Mouse (Mus musculus) left cerebral cortex, adult 8-10 months (tissue): Measurements from ENCODE around the gene Cdon. TPM values are rescaled to one million over a fixed set of nuclear protein-coding genes. Genes with fewer than 3 reads are reported as not detected.
A peak's percentile ranks its signal among the peaks of the same experiment; 100 is the strongest.

Source experiments
- DNase-seq, 2 experiments: peaks; one replicate each; pipeline ENCODE4 v3.0.0; 2022; ENCODE audit warnings: low spot score in 2 of 2
- total RNA-seq, 4 experiments: library from RNA; stranded (reverse); gene quantifications; 2 replicates each; pipeline ENCODE4 v1.2.4; 2022

Gene Cdon
- total RNA-seq, 4 experiments from 2014 or later = 8.7 to 12.5 (median 10.3) TPM

- DNase-seq = no peak
These were observed 72.3 kb downstream of the Cdon start for GRCm38 (mm10) chr9:35493033-35493732.

- no peak for DNase-seq
These were observed 72.8 kb downstream of the Cdon start for GRCm38 (mm10) chr9:35493733-35494092.

GRCm38 (mm10) chr9:35494937-35495336 lies 74.0 kb downstream of the Cdon start:
- no peak for DNase-seq

- no peak for DNase-seq
These were observed 74.5 kb downstream of the Cdon start for GRCm38 (mm10) chr9:35495471-35495870.

DNA sequence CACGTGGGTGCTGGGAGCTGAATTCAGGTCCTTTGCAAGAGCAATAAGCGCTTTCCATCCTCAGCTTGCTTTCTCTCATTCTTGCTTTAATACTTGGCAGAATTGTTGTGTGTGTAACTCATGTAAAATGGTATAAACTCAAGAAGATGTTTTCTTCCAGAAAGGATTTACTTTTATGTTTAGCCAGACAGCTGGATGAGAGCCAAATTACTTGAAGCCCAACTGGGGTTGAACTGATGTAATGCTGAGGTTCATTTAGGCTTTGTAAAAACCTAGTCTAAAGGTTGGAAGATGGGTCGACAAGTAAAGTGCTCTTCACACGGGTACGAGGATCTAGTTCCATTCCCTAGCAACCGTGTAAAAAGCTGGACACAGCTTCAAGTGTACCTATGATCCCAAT lies 79.0 kb downstream of the Cdon start:
- no peak for DNase-seq

DNA sequence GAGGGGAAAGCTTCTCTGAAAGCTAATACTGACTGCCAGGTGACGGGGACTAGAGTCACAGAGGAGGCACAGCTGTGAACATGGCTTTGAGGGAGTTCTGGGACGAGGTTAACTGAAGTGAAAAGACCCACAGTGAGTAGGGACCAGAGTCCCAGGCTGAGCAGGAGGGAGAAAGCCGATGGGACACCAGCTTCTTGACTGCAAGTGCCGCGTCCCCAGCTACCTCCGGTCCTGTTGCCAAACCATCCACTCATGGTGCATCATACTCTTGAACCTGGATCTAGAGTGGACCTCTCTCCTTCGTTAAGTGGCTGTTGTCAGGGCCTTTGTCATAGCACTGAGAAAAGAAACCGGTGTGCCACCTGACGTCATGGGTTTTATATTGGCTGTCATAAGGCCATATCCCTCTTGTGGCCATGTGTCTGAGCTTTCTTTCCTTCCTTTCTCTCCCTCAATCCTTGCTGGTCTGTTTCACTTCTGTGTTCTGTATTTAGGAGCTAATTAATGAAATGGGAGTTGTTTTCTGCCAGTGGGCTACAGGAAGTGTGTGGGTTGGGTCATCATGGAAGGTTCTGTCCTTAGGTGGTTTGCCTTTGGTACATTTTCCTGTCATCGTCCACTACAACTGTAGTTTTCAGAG lies 81.6 kb downstream of the Cdon start:
- DNase-seq = no peak

DNA sequence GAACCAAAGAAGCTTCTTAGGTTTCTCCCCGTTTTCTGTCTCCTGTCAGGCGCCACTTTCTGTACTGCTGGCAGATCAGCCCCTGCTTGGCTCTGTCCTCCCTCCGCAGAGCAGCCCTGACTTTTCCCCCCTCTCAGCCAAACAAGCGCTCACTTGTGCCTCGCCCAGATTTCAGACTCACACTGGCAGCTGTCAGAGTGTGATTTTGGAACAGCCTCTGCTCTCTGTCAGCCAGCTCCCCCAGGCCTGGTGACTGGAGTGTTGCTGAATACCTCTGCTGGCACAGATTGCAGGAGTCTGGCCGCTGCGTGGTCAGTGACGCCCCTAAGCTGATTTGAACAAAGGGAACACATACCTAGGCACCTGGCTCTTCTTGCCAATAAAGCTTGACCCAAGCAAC lies 87.3 kb downstream of the Cdon start:
- no peak for DNase-seq

DNA sequence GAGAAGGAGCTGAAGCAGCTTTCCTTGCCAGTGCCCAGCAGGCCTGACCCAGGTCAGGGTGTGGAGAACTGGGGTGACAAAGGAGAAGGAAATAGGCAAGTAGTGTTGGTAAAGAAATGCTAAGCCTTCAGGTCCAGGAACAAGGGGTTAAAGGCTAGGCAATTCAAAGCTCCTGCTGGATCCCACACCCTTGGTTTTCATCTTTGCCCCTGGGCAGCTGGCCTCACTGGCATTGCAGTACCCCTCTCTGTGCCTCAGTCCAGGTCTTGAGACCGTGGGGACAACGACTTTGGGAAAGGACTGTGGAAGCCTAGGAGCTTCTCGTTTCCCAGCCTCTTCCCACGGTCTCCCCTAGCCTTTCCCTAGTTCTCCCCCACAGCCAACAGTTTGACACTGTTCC lies 93.0 kb downstream of the Cdon start:
- DNase-seq = no peak

DNA sequence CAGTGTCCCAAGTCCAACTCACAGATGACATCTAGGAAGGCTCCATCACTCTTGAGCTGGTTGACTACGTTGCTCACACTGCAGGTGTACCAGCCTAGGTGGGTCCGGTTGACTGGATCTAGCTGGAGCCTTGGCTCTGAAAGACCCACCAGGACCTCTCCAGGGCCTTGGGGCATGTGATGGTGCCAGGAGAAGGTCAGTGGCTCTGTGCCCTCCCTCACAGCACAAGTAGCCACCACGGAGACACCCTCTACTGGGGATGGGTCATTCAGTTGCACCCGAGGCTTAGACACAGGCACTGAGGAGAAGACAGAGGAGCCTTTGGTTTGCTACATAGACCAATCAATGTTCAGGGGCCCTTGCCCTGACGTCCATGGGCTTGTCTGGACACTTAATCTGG lies 95.3 kb downstream of the Cdon start:
- no peak for DNase-seq

DNA sequence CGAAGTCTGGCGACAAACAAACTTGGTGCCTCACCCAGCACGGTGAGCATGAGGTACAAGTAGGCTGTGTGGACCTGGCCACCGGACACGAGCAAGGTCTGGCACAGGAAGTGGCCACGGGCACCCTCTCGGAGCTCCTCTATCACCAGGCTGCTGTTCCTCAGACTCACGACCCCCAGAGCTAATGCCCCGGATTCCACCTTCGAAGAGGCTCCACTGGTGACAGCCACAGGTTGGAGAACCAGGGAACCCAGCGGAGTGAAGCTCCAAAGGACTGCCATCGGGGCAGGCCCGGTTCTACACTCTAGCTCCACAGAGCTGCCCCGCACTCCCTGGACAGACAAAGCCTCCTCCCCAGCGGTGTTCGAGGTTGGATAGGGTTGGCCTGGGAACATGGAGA lies 95.8 kb downstream of the Cdon start:
- DNase-seq = no peak

DNA sequence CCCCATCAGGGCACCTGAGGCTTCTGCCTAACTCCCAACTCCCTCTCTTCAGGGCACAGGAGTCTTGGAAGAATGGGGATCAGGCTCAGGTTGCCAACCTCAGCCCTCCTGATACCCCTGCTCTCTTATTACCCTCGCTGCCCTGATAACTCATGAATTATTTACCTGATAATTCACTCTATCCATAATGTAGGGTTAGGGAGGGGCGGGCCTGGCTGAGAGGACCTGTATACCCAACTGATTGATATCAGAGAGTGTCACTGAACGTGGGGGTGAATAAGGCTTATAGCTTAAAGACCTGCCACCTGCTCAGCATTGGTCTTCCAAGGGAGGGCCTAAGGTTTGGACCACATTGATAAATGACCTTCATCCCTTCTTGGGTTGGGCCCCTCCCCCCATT lies 97.2 kb downstream of the Cdon start, which contains the start of gene Gm1113:
Gene Gm1113 (minus strand): TSS at position 101 of the 400 bp plus-strand sequence.
- DNase-seq = no peak

- no peak for DNase-seq
These were observed 99.9 kb downstream of the Cdon start for GRCm38 (mm10) chr9:35520631-35521348.

DNA sequence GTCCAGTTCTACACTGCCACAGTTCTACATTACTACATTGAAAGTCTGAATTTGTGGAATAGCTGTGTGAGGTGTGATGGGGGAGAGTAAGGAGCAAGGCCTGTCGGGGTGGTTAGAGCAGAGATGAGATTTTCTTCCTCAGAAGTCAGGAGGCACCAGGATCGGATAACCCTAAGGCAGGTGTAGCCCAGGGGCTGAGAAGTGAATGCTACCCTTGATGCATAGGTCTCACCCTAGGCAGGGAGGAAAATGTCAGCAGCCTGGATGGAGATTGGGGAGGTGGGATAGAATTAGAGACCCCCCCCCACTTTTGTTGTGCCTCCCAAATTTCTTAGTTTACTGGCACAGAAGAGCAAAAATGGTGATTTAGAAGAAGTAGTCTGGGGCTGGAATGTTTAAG lies 101.3 kb downstream of the Cdon start:
- DNase-seq = no peak

DNA sequence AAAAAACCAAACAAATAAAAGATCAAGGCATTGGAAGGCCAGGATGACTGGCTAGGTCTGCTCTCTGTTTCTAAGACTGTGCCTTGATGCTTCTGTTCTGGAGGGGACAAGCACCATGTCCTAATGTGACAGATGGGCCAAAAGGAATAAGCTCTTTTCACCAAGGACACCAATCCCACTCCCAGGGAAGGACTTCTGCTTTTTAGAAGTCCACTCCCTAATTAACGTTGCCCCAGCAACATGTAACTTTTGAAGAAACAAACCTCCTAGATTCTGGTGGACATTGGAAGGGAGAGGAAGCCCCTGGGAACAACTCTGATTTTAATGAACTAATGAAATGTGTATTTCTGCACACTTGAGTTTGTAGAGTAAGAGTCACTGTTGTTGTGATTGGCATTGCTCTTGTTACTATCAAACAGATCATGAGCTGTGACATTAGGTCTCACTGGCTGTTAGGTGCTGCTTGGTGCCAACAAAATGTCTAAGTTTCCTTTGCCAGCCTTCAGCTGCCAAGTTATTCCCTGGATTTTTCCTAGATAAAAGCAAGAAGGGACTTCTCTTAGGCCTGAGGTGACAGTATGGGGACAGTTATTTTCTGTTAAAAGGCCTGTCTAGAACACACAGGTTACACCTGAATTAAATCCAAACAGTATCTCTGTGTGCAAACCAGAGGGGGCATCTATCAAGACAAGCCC lies 102.0 kb downstream of the Cdon start:
- DNase-seq = no peak

DNA sequence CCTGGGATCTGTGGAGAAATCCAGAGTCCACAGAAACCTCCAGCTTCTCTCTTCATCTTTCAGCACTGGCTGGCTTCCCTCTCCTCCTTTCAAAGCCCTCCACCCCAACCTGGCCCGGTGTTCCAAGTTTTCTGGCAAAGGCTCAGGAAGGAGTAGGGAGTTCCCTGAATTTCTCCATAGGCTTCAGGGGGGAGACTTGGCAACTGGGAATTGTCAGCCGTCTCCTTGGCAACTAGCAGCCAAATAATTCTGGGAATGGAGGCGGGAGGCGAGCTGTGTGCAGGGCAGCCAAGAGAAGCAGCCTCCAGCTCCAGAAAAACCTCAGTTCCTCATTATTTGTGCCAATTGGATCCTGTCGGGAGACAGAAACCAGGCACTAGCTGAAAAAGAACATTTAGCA lies 102.6 kb downstream of the Cdon start:
- DNase-seq = peak; percentile 18 to 76

DNA sequence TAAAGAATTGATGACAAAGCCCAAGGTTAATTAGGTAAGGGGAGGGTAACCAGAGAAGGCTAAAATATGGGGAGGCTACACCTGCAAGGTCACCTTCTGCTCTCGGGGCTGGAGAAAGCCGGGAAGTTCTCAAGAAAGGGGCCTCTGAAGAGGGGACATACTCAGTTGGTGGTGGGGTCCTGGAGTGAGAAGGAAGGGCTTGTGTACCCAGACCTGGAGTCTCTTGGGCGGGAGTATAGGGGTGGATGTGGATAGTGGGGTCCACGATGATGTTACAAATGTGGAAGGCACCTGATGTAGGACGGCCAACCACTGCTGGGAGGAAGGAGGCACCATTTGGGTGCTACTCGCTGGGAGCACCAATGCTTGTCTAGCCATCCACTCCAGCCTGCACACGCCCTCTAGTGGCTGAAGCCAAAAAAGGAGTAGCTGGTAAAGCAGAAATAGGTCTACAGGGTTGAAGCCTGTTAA lies 103.0 kb downstream of the Cdon start:
- DNase-seq = peak; percentile 41 to 58

- DNase-seq = no peak
These were observed 108.2 kb downstream of the Cdon start for GRCm38 (mm10) chr9:35529141-35529540.

- DNase-seq = no peak
These were observed 108.9 kb downstream of the Cdon start for GRCm38 (mm10) chr9:35529796-35530195.

- DNase-seq = no peak
These were observed 112.3 kb downstream of the Cdon start for GRCm38 (mm10) chr9:35533266-35533665.

DNA sequence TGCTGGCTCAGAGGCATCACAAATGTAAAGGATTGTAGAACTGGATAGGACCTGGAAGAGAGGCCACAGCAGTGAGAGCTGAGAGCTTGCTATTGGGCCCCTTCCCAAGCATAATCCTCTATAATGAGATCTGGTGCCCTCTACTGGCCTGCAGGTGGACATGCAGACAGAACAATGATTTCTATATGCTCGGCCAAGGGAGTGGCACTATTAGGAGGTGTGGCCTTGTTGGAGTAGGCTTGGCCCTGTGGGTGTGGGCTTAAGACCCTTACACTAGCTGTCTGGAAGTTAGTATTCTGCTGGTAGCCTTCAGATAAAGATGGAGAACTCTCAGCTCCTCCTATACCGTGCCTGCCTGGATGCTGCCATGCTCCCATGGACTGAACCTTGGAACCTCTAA lies 114.2 kb downstream of the Cdon start:
- no peak for DNase-seq

DNA sequence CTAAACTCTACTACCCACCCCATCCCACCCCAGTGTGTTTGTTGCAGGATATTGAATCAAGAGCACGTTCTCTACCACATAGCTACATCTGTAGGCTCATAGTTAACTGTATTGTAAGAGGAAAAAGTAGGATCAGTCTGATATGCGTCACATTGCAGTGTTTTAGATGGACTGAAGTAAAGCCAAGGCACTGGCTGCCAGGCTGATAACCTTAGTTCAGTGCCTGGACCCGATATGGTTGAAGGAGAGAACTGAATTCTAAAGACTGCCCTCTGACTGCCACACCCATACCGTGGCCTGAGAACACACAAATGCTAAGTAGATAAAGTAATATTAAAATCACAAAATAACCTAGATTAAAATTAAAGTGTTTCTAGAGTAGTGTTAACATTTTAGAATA lies 114.9 kb downstream of the Cdon start:
- no peak for DNase-seq
